Mouse (Mus musculus) 3134 (cell line): ENCODE measurements around the gene Tmem132d.
"Not testable (repeated sequence)": the region's sequence is repeated elsewhere in the genome, so short reads cannot be mapped to it uniquely, and the experiment has no call there.

Experiments
- DNase-seq: peaks from one replicate; pipeline ENCODE4 v3.0.0-alpha.2; 2011; ENCODE audit warnings: low spot score; ENCODE audit not compliant: insufficient read length; ENCODE audit errors: extremely low read depth

The Tmem132d gene

GRCm38 (mm10) chr5:127828756-127829155, 604.1 kb downstream of the Tmem132d start:
- DNase-seq: no peak

GRCm38 (mm10) chr5:127821960-127822359, 610.9 kb downstream of the Tmem132d start:
- DNase-seq: no peak

- no peak for DNase-seq
Measured at GRCm38 (mm10) chr5:127815292-127815691, 617.6 kb downstream of the Tmem132d start.

DNA sequence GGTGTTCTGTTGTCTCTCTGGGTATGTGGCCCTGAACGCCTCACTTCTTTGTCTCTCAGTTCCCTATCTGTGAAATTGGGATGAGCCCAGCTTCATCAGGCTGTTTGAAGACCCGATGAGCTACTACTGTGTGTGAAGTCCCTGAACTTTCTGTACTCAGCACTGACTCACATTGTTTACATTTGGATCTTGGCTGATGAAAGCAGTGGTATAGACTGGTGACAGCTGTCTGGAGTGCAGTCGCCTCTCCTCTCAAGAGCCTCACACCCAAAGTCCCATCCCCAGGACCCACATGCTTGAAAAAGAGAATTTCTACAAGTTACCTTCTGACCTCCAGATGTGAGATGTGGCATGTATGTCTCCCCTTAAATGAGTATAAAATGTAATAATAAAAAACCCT, 625.5 kb downstream of the Tmem132d start:
- DNase-seq: no peak

DNA sequence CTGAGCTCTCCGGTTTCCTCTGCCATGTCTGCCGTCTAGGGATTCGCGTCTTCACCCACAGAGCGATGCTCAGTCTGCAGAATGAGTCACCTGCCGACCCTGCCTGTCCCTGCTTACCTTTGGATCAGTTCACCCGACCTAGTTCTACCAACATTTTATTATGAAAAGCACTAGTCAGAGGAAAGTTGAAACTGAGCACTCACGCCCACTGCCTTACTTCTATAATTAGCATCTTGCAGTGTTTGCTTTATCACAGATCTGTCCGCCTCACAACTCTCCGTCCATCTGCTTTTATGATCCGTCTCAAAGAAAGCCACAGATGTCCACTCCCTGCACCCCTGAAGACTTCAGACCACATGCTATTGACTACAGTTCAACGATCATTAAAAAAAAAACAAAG, 626.0 kb downstream of the Tmem132d start:
- DNase-seq: no peak

DNA sequence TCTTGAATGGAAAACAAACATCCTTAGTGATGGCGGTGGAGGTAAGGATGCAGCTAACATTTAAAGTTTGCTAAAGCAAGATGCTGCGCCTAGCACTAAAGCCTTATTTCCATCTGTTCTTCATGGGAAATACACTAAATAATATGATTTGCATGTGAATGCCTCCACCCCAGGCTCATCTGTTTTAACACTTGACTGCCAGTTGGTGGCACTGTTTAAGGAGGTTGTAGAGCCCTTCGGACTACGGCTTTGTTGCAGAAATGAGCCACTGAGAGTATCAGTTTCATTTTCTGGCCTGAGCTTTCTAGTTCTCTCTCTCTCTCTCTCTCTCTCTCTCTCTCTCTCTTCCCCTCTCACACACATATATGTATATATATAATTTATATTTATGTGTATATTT, 632.0 kb downstream of the Tmem132d start:
- no peak for DNase-seq

- DNase-seq: no peak
Measured at GRCm38 (mm10) chr5:127781221-127781620, 651.7 kb downstream of the Tmem132d start.

GRCm38 (mm10) chr5:127775749-127776148, 657.1 kb downstream of the Tmem132d start:
- DNase-seq: no peak

DNA sequence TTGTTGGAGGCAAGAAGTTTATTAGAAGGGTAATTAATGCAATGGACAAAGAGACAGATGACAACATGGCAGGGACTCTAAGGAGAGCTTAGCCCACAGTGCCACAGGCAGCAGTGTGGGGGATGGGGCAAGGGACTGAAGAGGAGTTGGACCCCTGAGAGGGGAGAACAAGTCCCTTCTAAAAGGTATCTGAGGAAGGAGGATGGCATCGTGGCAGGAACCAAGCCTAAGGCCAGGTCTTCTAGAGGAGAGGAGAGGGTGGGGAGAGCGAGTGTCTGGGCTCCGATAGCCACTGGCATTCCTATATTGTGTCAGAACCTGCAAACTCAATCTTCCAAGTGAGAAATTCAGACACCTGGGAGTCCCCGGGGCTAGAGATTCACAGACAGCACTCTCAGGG, 674.3 kb downstream of the Tmem132d start:
- DNase-seq: no peak

DNA sequence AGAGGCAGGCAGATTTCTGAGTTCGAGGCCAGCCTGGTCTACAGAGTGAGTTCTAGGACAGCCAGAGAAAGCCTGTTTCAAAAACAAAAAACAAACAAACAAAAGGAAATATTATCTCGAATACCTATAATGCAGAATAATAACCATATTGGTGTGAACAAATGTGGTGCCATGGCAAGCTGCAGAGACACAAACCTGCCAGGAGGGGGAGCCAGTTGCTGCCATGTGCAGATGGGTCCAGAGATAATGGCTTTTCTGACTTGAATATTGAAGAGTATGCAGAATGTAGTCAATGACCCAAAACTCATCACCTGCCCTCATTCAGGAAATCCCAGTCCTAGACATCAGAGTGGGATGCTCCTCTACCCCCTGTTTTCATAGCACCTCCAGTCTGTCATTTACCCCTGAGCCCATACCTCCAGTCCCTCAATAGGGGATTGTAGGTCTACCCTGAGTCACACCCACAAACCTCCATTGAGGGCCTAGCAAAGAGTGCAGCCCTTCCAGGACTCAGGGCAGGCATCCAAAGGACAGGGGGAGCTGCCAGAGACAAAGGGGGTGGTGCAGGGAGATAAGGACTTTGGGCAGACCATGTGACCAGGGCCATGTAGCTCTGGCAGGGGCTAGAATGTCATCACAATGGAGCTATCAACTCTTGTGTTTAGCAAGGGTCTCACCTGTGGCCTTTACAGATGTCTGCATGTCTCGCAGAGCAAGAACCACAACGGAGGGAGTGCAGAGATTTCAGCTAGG, 676.0 kb downstream of the Tmem132d start:
- DNase-seq: no peak

GRCm38 (mm10) chr5:127756011-127756410, 676.9 kb downstream of the Tmem132d start:
- no peak for DNase-seq

DNA sequence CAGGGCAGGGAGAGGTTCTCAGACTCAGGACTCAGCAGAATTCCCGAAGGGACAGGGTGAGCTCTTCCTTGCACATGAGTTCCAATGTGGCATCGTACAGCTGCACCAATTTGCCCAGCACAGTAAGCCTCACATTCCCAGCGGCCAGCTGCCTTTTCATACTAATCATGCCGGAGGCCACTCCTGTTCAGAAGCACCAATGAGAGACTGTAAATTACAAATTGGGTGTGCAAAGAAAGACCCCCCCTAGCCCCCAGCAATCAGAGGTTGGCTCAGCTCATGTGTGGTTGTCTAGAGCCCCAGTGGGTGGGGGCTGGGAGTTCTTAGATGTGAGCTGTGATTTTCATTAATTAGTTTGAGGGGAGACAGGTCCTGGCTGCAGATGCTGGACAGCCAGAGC, 677.3 kb downstream of the Tmem132d start:
- DNase-seq: no peak

GRCm38 (mm10) chr5:127751262-127751975, 681.5 kb downstream of the Tmem132d start:
- no peak for DNase-seq

GRCm38 (mm10) chr5:127749540-127749939, 683.3 kb downstream of the Tmem132d start:
- not testable (repeated sequence) for DNase-seq

GRCm38 (mm10) chr5:127741331-127741730, 691.5 kb downstream of the Tmem132d start:
- DNase-seq: no peak
